Mouse (Mus musculus): ENCODE results near the gene Mfap3l. TPM values are rescaled to one million over a fixed set of nuclear protein-coding genes. Genes with fewer than 3 reads are reported as not detected.
A peak's percentile ranks its signal among the peaks of the same experiment; 100 is the strongest.
"Not testable (repeated sequence)": the region's sequence is repeated elsewhere in the genome, so short reads cannot be mapped to it uniquely, and the experiment has no call there.

Mfap3l gene
- polyA plus RNA-seq, 1 experiment from 2014 or later, result 0.90 TPM

- H3K4me3 ChIP-seq, result peak overlapping the region; percentile 74
- peaks cover 29% of the 10 kb centered on the region for H3K4me1 ChIP-seq
- WGBS, result under 1% methylated on average over 56 of the region's 56 CpGs
- peaks cover 51% of the 10 kb centered on the region for H3K27me3 ChIP-seq (ENCODE audit: poor library complexity, severe bottlenecking)
- peak overlapping the region; percentile 82 for H3K27ac ChIP-seq
- H3K9me3 ChIP-seq, result no peaks in the 10 kb centered on the region
- no peak for DNase-seq (ENCODE audit: extremely low spot score, low spot score)
- no peaks in the 10 kb centered on the region for H3K36me3 ChIP-seq (replicated peaks)
Observed at GRCm38 (mm10) chr8:60632933-60633655, 467 bp downstream of the Mfap3l start.

- DNase-seq (ENCODE audit: extremely low spot score, low spot score), result no peak
- no peak overlapping the region for H3K27ac ChIP-seq
- WGBS, result 82% methylated on average over 2 of the region's 2 CpGs
Observed at GRCm38 (mm10) chr8:60634921-60635320, 2.3 kb downstream of the Mfap3l start.

GRCm38 (mm10) chr8:60635846-60636245 lies 3.2 kb downstream of the Mfap3l start:
- no peaks in the 10 kb centered on the region for H3K36me3 ChIP-seq (replicated peaks)
- peaks cover 30% of the 10 kb centered on the region for H3K27me3 ChIP-seq (ENCODE audit: poor library complexity, severe bottlenecking)
- no peak for DNase-seq (ENCODE audit: extremely low spot score, low spot score)
- no peak overlapping the region for H3K4me3 ChIP-seq
- H3K4me1 ChIP-seq, result peaks cover 26% of the 10 kb centered on the region
- H3K9me3 ChIP-seq, result no peaks in the 10 kb centered on the region
- no peak overlapping the region for H3K27ac ChIP-seq

More at GRCm38 (mm10) chr8:60634921-60635320, 2.3 kb downstream of the Mfap3l start:
- no peaks in the 10 kb centered on the region for H3K36me3 ChIP-seq (replicated peaks)
- H3K4me1 ChIP-seq, result peaks cover 26% of the 10 kb centered on the region
- no peaks in the 10 kb centered on the region for H3K9me3 ChIP-seq
- no peak overlapping the region for H3K4me3 ChIP-seq
- peaks cover 39% of the 10 kb centered on the region for H3K27me3 ChIP-seq (ENCODE audit: poor library complexity, severe bottlenecking)

- no peak overlapping the region for H3K4me3 ChIP-seq
- H3K36me3 ChIP-seq (replicated peaks), result no peaks in the 10 kb centered on the region
- H3K4me1 ChIP-seq, result no peaks in the 10 kb centered on the region; the same call in 1 of the 2 replicates
- H3K27ac ChIP-seq, result no peak overlapping the region
- H3K9me3 ChIP-seq, result no peaks in the 10 kb centered on the region
- 97% methylated on average over 17 of the region's 17 CpGs for WGBS
- peaks cover 5% of the 10 kb centered on the region; the same call in 1 of the 2 replicates for H3K27me3 ChIP-seq (ENCODE audit: poor library complexity, severe bottlenecking)
- no peak for DNase-seq (ENCODE audit: extremely low spot score, low spot score)
Observed at GRCm38 (mm10) chr8:60640046-60640445, 7.4 kb downstream of the Mfap3l start.

GRCm38 (mm10) chr8:60643416-60644020 lies 10.9 kb downstream of the Mfap3l start:
- 85% methylated on average over 6 of the region's 6 CpGs for WGBS
- Histone ChIP-seq H3K27me3 (ENCODE audit: poor library complexity, severe bottlenecking) (no peaks in the 10 kb centered on the region), H3K4me3 (no peak overlapping the region), H3K36me3 (replicated peaks) (no peaks in the 10 kb centered on the region), H3K9me3 (no peaks in the 10 kb centered on the region), H3K4me1 (no peaks in the 10 kb centered on the region; the same call in 1 of the 2 replicates), H3K27ac (no peak overlapping the region)
- DNase-seq (ENCODE audit: extremely low spot score, low spot score), result no peak

GRCm38 (mm10) chr8:60645164-60645563 lies 12.5 kb downstream of the Mfap3l start:
- Histone ChIP-seq H3K4me3 (no peak overlapping the region), H3K4me1 (no peaks in the 10 kb centered on the region; the same call in 1 of the 2 replicates), H3K36me3 (replicated peaks) (no peaks in the 10 kb centered on the region), H3K27ac (peak overlapping the region; percentile 60; the same call in 1 of the 2 replicates), H3K27me3 (ENCODE audit: poor library complexity, severe bottlenecking) (no peaks in the 10 kb centered on the region), H3K9me3 (no peaks in the 10 kb centered on the region)
- 79% methylated on average over 4 of the region's 4 CpGs for WGBS
- DNase-seq (ENCODE audit: extremely low spot score, low spot score), result no peak

GRCm38 (mm10) chr8:60645911-60646310 lies 13.3 kb downstream of the Mfap3l start:
- Histone ChIP-seq H3K27ac (no peak overlapping the region), H3K36me3 (replicated peaks) (no peaks in the 10 kb centered on the region), H3K4me3 (no peak overlapping the region), H3K27me3 (ENCODE audit: poor library complexity, severe bottlenecking) (no peaks in the 10 kb centered on the region), H3K9me3 (no peaks in the 10 kb centered on the region), H3K4me1 (no peaks in the 10 kb centered on the region; the same call in 1 of the 2 replicates)
- DNase-seq (ENCODE audit: extremely low spot score, low spot score), result no peak
- 94% methylated on average over 3 of the region's 3 CpGs for WGBS

- no peaks in the 10 kb centered on the region for H3K27me3 ChIP-seq (ENCODE audit: poor library complexity, severe bottlenecking)
- WGBS, result 92% methylated on average over 3 of the region's 3 CpGs
- no peak for DNase-seq (ENCODE audit: extremely low spot score, low spot score)
- no peak overlapping the region for H3K4me3 ChIP-seq
- H3K27ac ChIP-seq, result no peak overlapping the region
- no peaks in the 10 kb centered on the region for H3K36me3 ChIP-seq (replicated peaks)
- H3K4me1 ChIP-seq, result no peaks in the 10 kb centered on the region; the same call in 1 of the 2 replicates
- no peaks in the 10 kb centered on the region for H3K9me3 ChIP-seq
Observed at GRCm38 (mm10) chr8:60647291-60647690, 14.7 kb downstream of the Mfap3l start.

GRCm38 (mm10) chr8:60649081-60649480 lies 16.5 kb downstream of the Mfap3l start:
- Histone ChIP-seq H3K9me3 (no peaks in the 10 kb centered on the region), H3K36me3 (replicated peaks) (no peaks in the 10 kb centered on the region), H3K27me3 (ENCODE audit: poor library complexity, severe bottlenecking) (no peaks in the 10 kb centered on the region), H3K27ac (no peak overlapping the region), H3K4me1 (no peaks in the 10 kb centered on the region; the same call in 1 of the 2 replicates), H3K4me3 (no peak overlapping the region)
- DNase-seq (ENCODE audit: extremely low spot score, low spot score), result no peak
- 83% methylated on average over 1 of the region's 1 CpGs for WGBS

GRCm38 (mm10) chr8:60650119-60650518 lies 17.5 kb downstream of the Mfap3l start:
- H3K27me3 ChIP-seq (ENCODE audit: poor library complexity, severe bottlenecking), result no peaks in the 10 kb centered on the region
- no peaks in the 10 kb centered on the region for H3K36me3 ChIP-seq (replicated peaks)
- 87% methylated on average over 4 of the region's 4 CpGs for WGBS
- no peaks in the 10 kb centered on the region for H3K9me3 ChIP-seq
- no peak overlapping the region for H3K27ac ChIP-seq
- H3K4me3 ChIP-seq, result no peak overlapping the region
- no peaks in the 10 kb centered on the region; the same call in 1 of the 2 replicates for H3K4me1 ChIP-seq
- DNase-seq (ENCODE audit: extremely low spot score, low spot score), result no peak

- no peaks in the 10 kb centered on the region for H3K36me3 ChIP-seq (replicated peaks)
- H3K9me3 ChIP-seq, result no peaks in the 10 kb centered on the region
- H3K4me3 ChIP-seq, result no peak overlapping the region
- H3K4me1 ChIP-seq, result peaks cover 27% of the 10 kb centered on the region
- H3K27me3 ChIP-seq (ENCODE audit: poor library complexity, severe bottlenecking), result no peaks in the 10 kb centered on the region
- WGBS, result 63% methylated on average over 6 of the region's 6 CpGs
- no peak for DNase-seq (ENCODE audit: extremely low spot score, low spot score)
- H3K27ac ChIP-seq, result peak overlapping the region; percentile 75
Observed at GRCm38 (mm10) chr8:60657425-60658113, 24.9 kb downstream of the Mfap3l start.

GRCm38 (mm10) chr8:60658114-60658500 lies 25.5 kb downstream of the Mfap3l start:
- no peaks in the 10 kb centered on the region for H3K9me3 ChIP-seq
- no peak overlapping the region for H3K4me3 ChIP-seq
- H3K27me3 ChIP-seq (ENCODE audit: poor library complexity, severe bottlenecking), result no peaks in the 10 kb centered on the region
- 84% methylated on average over 6 of the region's 6 CpGs for WGBS
- no peaks in the 10 kb centered on the region for H3K36me3 ChIP-seq (replicated peaks)
- peak overlapping the region; percentile 60; the same call in 1 of the 2 replicates for H3K27ac ChIP-seq
- peaks cover 27% of the 10 kb centered on the region for H3K4me1 ChIP-seq
- DNase-seq (ENCODE audit: extremely low spot score, low spot score), result no peak

GRCm38 (mm10) chr8:60658686-60659085 lies 26.1 kb downstream of the Mfap3l start:
- not testable (repeated sequence) for H3K27me3 ChIP-seq (ENCODE audit: poor library complexity, severe bottlenecking); DNase-seq (ENCODE audit: extremely low spot score, low spot score)
- 74% methylated on average over 2 of the region's 2 CpGs for WGBS

More at GRCm38 (mm10) chr8:60658686-60659085, 26.1 kb downstream of the Mfap3l start:
- not testable (repeated sequence) for H3K4me3 ChIP-seq; H3K9me3 ChIP-seq; H3K27ac ChIP-seq; H3K36me3 ChIP-seq (replicated peaks)
- H3K4me1 ChIP-seq, result peaks cover 31% of the 10 kb centered on the region
